ENCODE assay signal across 11 mouse cellular contexts in the genomic region with DNA sequence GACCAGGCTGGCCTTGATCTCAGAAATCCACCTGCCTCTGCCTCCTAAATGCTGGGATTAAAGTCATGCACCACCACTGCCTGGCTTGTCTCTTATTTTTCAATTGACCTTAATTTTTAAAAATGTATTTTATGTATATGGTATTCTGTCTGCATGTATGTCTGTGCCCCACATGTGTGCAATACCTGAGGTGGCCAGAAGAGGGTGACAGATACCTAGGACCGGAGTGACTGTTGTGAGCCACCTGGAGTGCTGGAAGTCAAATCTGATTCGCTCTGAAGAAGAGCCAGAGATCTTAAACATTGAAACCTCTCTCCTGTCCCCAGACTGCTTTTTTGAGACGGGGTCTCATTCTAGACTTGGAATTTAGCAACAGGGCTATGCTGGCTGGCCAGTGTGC. TPM values are rescaled to one million over a fixed set of nuclear protein-coding genes. Genes with fewer than 3 reads are reported as not detected.
DNase-seq lines count a peak whose midpoint lies in the region; ATAC-seq and TF ChIP-seq lines count a peak whose summit lies in the region.
"Had no signal": no experiment of that assay in that cellular context is flagged by ENCODE, and none has a peak within 500 bp of the region (broad histone marks: within the 10 kb centered on the region; RNA-seq: fewer than 3 reads in every experiment).

No protein-coding gene starts in this region.

- no peaks in the 10 kb centered on the region for H3K4me1 ChIP-seq in hindbrain, postnatal 0 days (ENCODE audit: insufficient read depth, low read length)
- H3K4me1 ChIP-seq in hindbrain, embryonic 13.5 days (replicated peaks), result no peaks in the 10 kb centered on the region
- H3K4me1 ChIP-seq: forebrain, embryonic 15.5 days; lung, embryonic 15.5 days had no signal

- ATAC-seq in hindbrain, postnatal 0 days, result no peak
- ATAC-seq in hindbrain, embryonic 13.5 days (ENCODE audit: low FRiP score), result no peak
- ATAC-seq in megakaryocyte-erythroid progenitor cell, adult 5-6 weeks (replicated peaks; ENCODE audit: low FRiP score, low TSS enrichment, poor library complexity, severe bottlenecking), result peak; percentile 45; the same call in 1 of the 2 replicates
- ATAC-seq: forebrain, embryonic 15.5 days had no signal

- H3K27ac ChIP-seq in hindbrain, postnatal 0 days, result no peak overlapping the region
- H3K27ac ChIP-seq in hindbrain, embryonic 13.5 days, result no peak overlapping the region
- H3K27ac ChIP-seq: forebrain, embryonic 15.5 days; lung, embryonic 15.5 days had no signal

- peak; percentile 32 for TF ChIP-seq CTCF in hindbrain, postnatal 0 days (IDR thresholded peaks at IDR 0.05; ENCODE audit: low read depth)

- no peak overlapping the region for H3K9ac ChIP-seq in hindbrain, postnatal 0 days (replicated peaks; ENCODE audit: low read length)
- H3K9ac ChIP-seq in hindbrain, embryonic 13.5 days, result no peak overlapping the region
- H3K9ac ChIP-seq: forebrain, embryonic 15.5 days; lung, embryonic 15.5 days had no signal

- H3K4me3 ChIP-seq in hindbrain, postnatal 0 days (ENCODE audit: low read length), result no peak overlapping the region
- no peak overlapping the region for H3K4me3 ChIP-seq in hindbrain, embryonic 13.5 days
- H3K4me3 ChIP-seq: forebrain, embryonic 15.5 days; lung, embryonic 15.5 days had no signal

- no peak for DNase-seq in hindbrain, postnatal 0 days (ENCODE audit: low spot score)
- DNase-seq in A20 (ENCODE audit: low read depth, low spot score), result peak; percentile 71
- DNase-seq in WW6 (ENCODE audit: low read depth, low spot score), result peak; percentile 39
- DNase-seq in ovary, postnatal 10 days (ENCODE audit: low spot score), result no peak
- DNase-seq in adrenal gland, adult 18-20 months (ENCODE audit: low spot score in 2 of 2), result no peak
- DNase-seq in urinary bladder, postnatal 4 days (ENCODE audit: low spot score in 2 of 2), result no peak

- 77% methylated on average over 3 of the region's 3 CpGs for WGBS in hindbrain, postnatal 0 days
- WGBS in hindbrain, embryonic 13.5 days, result 85% methylated on average over 3 of the region's 3 CpGs

- H3K27me3 ChIP-seq in hindbrain, postnatal 0 days (ENCODE audit: insufficient read depth, low read length), result no peaks in the 10 kb centered on the region
- H3K27me3 ChIP-seq in hindbrain, embryonic 13.5 days, result no peaks in the 10 kb centered on the region
- H3K27me3 ChIP-seq: forebrain, embryonic 15.5 days; lung, embryonic 15.5 days had no signal

- no peaks in the 10 kb centered on the region for H3K9me3 ChIP-seq in hindbrain, postnatal 0 days (ENCODE audit: low read length)
- no peaks in the 10 kb centered on the region for H3K9me3 ChIP-seq in hindbrain, embryonic 13.5 days
- H3K9me3 ChIP-seq: forebrain, embryonic 15.5 days; lung, embryonic 15.5 days had no signal

- H3K4me2 ChIP-seq in hindbrain, postnatal 0 days (ENCODE audit: low read depth, low read length), result no peak overlapping the region
- H3K4me2 ChIP-seq in hindbrain, embryonic 13.5 days, result no peak overlapping the region
- H3K4me2 ChIP-seq: forebrain, embryonic 15.5 days; lung, embryonic 15.5 days had no signal

- H3K36me3 ChIP-seq in hindbrain, postnatal 0 days (ENCODE audit: insufficient read depth, low read length), result no peaks in the 10 kb centered on the region
- no peaks in the 10 kb centered on the region for H3K36me3 ChIP-seq in hindbrain, embryonic 13.5 days
- H3K36me3 ChIP-seq: forebrain, embryonic 15.5 days; lung, embryonic 15.5 days had no signal

RNA-seq across cellular contexts. Expression of gene Gm4869, which starts 26.9 kb away (rescaled TPM):
- total RNA-seq in hindbrain, postnatal 0 days (2014; rRNA removed), result not detected in 2 replicates
- polyA plus RNA-seq in hindbrain, postnatal 0 days (2015; fragmentation: Nextera tagmentation; extraction: Ambion mirVana), result not detected in 2 replicates
- polyA plus RNA-seq in hindbrain, embryonic 13.5 days (2015; fragmentation: Nextera tagmentation; extraction: Ambion mirVana), result not detected in 2 replicates
- total RNA-seq in megakaryocyte-erythroid progenitor cell, adult 5-6 weeks (2014; fragmentation: Nextera tagmentation), result not detected in 2 replicates
- total RNA-seq in megakaryocyte-erythroid progenitor cell, adult 5-6 weeks (2017), result not detected in 2 replicates
- under 1 TPM; 0.13 to 0.16 TPM for total RNA-seq in adrenal gland, adult 18-20 months (2021)
- total RNA-seq: heart, postnatal 14 days had no signal
- polyA plus RNA-seq: forebrain, embryonic 15.5 days had no signal

RNA-seq across cellular contexts. Expression of gene Chst12, which starts 33.0 kb away (rescaled TPM):
- total RNA-seq in hindbrain, postnatal 0 days (2014; rRNA removed), result 9.8 and 22.7 TPM in 2 replicates
- 19.1 and 22.0 TPM in 2 replicates for polyA plus RNA-seq in hindbrain, postnatal 0 days (2015; fragmentation: Nextera tagmentation; extraction: Ambion mirVana)
- polyA plus RNA-seq in hindbrain, embryonic 13.5 days (2015; fragmentation: Nextera tagmentation; extraction: Ambion mirVana), result 19.3 and 19.5 TPM in 2 replicates
- 16.6 and 17.2 TPM in 2 replicates for total RNA-seq in megakaryocyte-erythroid progenitor cell, adult 5-6 weeks (2014; fragmentation: Nextera tagmentation)
- 3.6 and 3.9 TPM in 2 replicates for total RNA-seq in megakaryocyte-erythroid progenitor cell, adult 5-6 weeks (2017)
- total RNA-seq in adrenal gland, adult 18-20 months (2021), result 10 to 100 TPM in 1 of 2 experiments, 1 to 10 TPM in 1; 6.3 to 10.6 TPM

RNA-seq across cellular contexts. Expression of gene Eif3b, which starts 53.2 kb away (rescaled TPM):
- 43.8 TPM in 2 replicates for total RNA-seq in hindbrain, postnatal 0 days (2014; rRNA removed)
- polyA plus RNA-seq in hindbrain, postnatal 0 days (2015; fragmentation: Nextera tagmentation; extraction: Ambion mirVana), result 60.2 and 63.2 TPM in 2 replicates
- 79.3 and 81.7 TPM in 2 replicates for polyA plus RNA-seq in hindbrain, embryonic 13.5 days (2015; fragmentation: Nextera tagmentation; extraction: Ambion mirVana)
- 262 and 301 TPM in 2 replicates for total RNA-seq in megakaryocyte-erythroid progenitor cell, adult 5-6 weeks (2014; fragmentation: Nextera tagmentation)
- 239 and 260 TPM in 2 replicates for total RNA-seq in megakaryocyte-erythroid progenitor cell, adult 5-6 weeks (2017)
- total RNA-seq in adrenal gland, adult 18-20 months (2021), result 100 to 1,000 TPM; 162 to 184 TPM

Comparison
In these comparisons a context has a peak if more than half of its experiments do, and no peak if none do; other contexts are left out.
1. DNase-seq: peak in A20 (single experiment) and WW6 (single experiment); none in hindbrain, postnatal 0 days (single experiment), ovary, postnatal 10 days (single experiment), adrenal gland, adult 18-20 months (0 of 2) and urinary bladder, postnatal 4 days (0 of 2).